Mouse (Mus musculus) c-Kit-positive CD71-negative TER-119-negative erythroid progenitor cells, embryonic 14.5 days (primary cell): Measurements from ENCODE around the gene Adgrl4.

Experiments
- DNase-seq: peaks from one replicate; pipeline ENCODE4 v3.0.0-alpha.2; 2013; ENCODE audit warnings: low read depth

Gene Adgrl4

DNA sequence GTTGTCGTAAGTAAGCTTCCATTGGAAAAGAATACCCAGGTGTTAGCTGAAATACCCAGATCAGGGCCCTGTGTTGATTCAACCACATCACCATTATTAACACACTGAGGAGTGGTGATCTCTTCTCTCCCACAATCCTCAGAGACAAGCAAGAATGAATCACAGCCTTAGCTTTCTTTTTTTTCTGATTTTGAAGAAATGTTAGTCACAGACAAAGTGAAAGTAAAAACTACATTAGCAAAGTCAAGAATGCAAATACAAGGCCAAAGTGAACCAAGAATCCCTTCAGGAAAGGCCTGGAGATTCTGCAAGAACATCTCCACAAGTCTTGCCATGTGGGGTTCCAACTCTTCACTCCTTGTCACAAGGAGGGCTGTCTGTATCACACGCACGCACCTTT, 67.9 kb downstream of the Adgrl4 start:
- DNase-seq = no peak

DNA sequence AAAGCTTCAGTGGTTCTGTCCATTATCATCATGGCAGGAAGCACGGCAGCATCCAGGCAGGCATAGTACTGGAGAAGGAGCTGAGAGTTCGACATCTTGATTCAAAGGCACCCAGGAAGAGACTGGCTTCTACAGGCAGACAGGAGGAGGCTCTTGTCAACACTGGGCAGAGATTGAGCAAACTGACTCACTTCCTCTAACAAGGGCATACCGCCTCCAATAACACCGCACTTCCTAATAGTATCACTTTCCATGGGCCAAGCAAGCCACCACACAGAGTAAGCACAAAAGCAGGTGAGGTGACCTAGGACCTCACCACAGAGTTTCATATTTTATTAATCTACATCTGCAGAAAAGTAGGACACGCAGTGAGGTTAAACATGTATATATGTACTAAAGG, 73.5 kb downstream of the Adgrl4 start:
- no peak for DNase-seq

DNA sequence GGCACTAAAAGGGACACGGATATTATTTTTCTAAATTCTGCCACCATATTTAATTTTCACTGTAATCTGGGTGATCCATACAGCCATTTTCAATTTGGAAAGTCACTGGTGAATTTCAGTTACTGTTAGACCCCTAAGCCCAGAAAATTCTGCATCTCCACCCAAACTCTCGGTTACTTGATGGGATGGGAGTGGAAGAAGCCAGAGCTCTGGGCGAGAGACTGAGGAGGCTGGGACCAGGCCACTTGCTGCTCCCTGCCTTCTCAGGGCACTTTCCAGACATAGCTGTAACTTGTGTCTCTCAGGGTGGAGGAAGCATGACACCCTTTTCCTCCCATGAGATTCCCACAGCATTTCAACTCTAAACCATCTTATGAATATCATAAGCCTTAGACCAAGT, 109.5 kb downstream of the Adgrl4 start:
- DNase-seq = no peak

DNA sequence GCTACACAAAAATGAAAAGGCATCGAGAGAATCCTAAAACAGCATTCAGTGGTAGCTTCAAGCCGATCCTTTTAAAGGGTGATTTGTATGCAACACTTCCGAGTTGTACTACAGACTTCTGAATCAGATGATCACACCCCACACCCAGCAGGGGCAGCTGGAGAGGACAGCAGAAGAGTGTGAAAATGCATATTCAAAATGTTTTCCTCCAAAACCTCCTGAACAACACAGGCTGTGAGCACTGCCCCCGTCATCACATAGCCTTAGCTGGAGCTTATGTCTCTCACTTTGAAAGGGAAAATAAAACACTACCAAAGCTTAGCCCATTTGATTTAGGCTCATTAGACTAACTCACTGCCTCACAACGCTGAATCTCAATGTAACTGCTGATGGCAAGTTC, 113.3 kb downstream of the Adgrl4 start:
- no peak for DNase-seq

DNA sequence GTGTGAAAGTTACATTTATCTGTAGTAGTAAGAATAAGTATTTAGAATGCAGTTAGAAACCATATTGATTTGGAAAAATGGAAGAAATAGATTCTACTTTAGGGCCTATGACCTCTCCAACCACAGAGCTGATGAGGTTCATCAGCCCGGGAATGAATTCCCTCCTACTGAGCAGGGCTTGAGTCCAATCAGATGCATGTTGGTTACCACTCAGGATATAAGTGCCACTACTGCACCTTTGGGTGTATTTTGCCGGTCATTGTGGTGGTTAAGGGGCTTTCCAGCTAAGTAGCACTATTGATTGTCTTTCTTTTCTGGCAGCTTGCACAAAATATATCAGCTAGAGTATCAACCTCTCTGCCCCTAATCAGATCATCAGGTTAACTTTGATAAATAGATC, 118.9 kb downstream of the Adgrl4 start:
- no peak for DNase-seq

DNA sequence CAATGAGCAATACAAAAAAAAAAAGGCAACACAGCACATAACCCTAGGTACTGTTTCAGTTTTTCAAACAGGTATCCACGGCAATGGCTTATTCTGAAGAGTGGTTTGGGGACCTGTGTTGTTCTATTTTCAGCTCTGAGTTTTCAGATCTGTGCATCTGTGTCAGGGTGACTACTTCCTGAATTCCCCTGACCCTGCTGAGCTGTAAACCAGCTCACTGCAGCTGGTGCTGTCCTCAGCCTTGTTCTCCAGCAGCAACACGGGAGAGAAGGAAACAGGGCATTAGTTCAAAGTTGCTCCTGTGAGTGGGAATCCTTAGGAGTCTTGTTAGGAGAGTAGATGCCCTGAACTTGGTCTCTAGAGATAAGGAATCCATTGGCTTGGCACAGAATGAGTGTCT, 119.4 kb downstream of the Adgrl4 start:
- no peak for DNase-seq

DNA sequence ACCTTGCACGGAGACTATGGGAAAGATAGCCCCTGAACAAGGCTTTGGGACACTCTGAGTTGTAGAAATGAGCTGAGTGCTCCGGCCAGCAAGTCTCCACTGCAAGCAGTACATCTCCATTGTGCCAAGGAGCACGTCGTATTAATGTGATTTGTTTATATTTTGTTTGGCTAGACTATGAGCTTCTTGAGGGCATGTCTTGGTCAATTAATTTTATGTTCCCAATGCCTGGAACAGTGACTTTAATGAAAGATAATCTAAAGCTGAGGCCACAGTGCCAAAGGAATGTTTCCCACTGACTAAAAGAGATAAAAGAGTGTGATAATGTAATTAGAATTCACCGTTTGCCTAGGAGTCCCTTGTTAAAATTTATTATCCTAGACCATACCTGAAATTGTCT, 119.9 kb downstream of the Adgrl4 start:
- DNase-seq = no peak

DNA sequence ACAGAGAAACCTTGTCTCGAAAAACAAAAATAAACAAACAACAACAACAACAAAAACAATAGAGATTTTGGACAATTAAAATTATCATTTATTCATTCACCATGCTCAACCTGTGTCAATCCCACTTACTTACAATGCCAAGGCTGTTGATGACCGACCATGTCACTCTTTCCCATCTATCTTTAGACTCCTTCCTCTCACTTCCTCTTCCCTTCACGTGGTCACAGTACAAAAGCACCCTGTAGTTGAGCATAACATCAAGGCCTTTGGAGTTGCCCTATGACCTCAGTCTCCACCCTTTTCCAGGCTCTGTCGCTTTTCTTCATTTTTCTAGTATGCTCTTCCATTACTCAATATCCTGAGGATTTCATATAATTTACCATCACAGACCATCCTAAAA, 120.7 kb downstream of the Adgrl4 start:
- DNase-seq = no peak

DNA sequence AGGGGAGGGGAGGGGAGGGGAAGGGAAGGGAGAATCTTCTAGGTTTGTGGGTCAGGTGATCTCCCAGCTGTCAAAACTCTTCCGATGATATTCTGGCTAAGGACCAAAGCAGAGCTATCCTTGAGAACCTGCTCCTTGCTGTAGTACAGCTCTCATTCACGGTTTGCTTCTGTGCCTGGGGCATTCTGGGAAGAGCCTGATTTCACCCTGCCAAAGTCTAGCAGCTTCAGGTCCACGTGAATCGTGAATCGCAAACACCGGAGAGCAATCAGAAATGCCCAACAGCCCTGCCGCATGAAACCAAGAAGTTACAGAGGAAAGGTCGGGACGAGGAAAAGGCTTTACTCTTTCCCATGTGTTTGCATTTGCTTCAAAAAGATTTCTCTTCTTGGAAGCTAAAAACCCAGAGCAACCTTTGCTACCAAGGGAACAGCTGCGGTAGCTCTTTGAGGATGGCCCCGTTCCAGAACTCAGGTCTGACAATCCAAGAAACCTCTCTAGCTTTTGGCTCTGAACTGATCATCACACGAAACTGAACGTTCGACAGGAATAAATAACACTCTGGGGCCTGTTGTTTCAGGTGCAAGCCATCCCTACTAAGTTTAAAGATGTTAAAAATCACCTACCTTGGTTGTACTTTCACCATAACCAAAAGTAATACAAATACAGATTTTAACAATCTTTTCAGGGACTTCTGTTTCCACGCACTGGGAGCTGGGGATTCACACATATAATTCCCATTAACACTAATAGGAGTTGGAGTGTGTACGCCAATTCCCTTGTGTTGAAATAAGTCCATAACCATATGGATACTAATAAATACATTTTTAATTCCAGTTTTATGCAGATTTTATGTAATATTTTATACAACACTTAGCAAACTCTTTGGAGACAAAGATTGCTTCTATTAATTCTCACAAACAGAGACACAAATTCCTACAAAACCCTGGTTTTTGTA, 128.3 kb downstream of the Adgrl4 start:
- DNase-seq = no peak

DNA sequence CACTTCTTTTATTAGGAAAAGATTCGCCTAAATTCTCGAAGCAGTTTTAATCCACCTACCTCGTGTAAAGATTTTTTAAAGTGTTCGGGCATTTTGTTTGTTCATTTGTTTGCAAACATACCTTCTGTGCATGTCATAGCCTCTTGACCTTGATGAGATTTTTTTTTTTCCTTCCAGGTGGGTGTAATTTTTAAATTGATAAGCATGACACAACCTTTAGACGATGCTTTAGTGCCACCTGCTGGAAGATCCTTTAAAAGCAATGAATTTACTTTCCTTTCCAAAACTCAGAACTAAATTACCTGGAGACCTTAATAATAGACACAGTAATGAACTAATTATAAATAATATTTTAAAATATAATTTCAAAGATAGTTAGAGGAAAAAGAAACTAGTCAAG, 128.9 kb downstream of the Adgrl4 start:
- DNase-seq = peak; percentile 18

DNA sequence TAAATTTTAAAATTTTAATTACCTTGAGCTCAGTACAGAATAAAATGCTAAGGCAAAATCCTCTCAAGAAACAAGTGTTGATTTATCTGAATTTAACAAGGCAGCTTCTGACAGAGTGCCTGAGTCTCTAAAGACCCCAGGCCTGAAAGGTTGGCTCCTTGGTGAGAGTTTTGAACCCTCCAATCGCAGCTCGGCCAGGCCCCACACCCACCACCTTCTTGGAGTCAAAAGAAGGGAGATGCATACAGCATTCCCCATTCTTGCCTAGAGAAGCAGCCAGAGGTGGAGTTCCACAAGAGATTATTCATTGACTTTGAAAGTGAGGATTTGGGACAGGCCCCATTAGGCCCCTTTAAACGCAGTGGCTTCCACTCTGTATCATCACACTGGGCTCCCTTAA, 129.9 kb downstream of the Adgrl4 start:
- DNase-seq = no peak

DNA sequence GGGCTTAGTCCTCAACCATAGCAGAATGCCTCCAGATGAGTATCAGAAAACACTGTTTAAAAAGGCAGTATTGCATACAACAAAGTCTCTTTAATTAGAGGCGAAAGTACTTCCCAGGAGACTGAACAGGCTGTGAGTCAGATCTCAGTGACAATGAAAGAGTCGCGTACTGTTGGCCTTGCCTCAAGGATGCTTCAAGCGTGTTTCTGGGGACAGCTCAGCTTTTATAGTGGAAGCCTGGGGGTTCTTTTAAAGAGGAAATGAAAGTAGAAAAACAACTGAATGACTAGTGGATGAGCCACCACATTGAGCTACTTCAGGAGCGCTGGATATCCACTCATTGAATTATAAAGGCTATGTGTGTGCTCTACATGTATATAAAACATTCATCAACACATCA, 134.4 kb downstream of the Adgrl4 start:
- DNase-seq = no peak

DNA sequence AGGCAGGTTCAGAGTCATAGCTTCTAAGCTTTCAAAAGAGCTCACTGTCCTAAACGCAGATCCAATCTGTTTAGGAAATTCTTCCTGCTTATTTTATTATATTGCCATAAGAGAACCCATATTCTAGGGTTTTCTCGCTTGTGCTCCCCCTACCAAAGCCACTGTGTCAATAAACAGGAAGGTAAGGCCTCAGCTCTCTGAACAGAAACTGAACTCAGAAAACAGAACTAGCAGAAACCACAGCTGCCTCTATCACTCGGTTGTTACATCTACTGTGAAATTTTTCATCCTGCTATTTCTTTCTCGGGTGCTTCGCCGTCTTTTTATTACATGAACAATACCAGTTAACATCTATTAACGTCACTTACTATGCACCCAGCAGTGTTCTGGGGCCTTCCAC, 137.6 kb downstream of the Adgrl4 start:
- no peak for DNase-seq

DNA sequence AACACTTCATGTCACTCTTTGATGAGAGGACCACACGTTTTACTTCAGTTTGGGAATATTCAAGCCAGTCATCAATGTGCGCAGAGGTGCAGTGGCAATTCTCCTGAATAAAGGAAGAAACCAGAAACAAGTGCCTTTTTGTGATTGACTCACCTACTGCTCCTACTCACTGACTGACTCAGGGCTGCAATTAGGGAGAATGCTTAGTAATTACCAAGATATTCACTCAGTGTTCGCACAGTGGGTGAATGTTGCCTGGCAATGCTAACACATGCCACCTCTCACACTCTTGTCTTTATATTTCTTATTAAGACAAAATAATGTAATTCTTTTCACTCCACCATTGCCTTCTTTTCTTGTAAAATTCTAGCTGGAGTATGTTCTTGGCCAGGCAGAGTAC, 138.5 kb downstream of the Adgrl4 start:
- DNase-seq = no peak

DNA sequence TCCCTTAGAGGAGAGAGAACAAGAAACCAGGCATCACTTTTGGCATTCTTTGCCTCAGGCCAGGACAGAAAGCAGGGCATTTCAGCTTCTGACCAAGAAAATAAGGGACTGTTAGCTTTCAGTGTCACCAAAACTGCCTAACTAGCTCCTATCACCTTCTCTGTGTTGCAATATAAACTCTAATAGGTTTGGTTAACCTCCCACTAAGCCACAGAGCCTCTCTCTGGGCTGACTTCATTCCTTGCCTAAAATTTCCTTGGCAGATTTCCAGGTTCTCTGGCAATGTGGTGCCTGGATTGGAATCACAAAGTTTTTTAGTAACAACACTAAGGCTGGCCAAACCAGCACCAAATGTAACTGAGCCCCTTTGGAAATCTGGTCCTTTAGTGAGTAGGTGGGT, 154.2 kb downstream of the Adgrl4 start:
- DNase-seq = no peak
